In genomic region chr13:83744110-83744752, GRCm38 (mm10) we compare ENCODE assay signal across 10 mouse cellular contexts.
A peak's percentile ranks its signal among the peaks of the same experiment; 100 is the strongest.
DNase-seq lines count a peak whose midpoint lies in the region; ATAC-seq lines count a peak whose summit lies in the region.
"Had no signal": no experiment of that assay in that cellular context is flagged by ENCODE, and none has a peak within 500 bp of the region (broad histone marks: within the 10 kb centered on the region; RNA-seq: fewer than 3 reads in every experiment).

No protein-coding gene starts in this region.

- DNase-seq in kidney, adult 11 months: no peak
- peak; percentile 17 for DNase-seq in embryo, embryonic 11 days
- peak; percentile 37 for DNase-seq in hindbrain, embryonic 11.5 days (ENCODE audit: low spot score)
- no peak for DNase-seq in T-cell, adult 2 months (ENCODE audit: low spot score)
- DNase-seq in gastrocnemius, adult 8-10 months (ENCODE audit: low spot score in 2 of 2): no peak
- DNase-seq in left cerebral cortex, adult 11 months (ENCODE audit: low spot score): no peak
- DNase-seq: liver, embryonic 13.5 days had no signal

- no peak for ATAC-seq in kidney, embryonic 16.5 days (ENCODE audit: low FRiP score, low TSS enrichment)
- 0 out of 2 replicates have a peak, but pooled peaks have one; percentile 4 for ATAC-seq in hindbrain, embryonic 11.5 days (ENCODE audit: low FRiP score)
- no peak; the same call in 1 of the 2 replicates for ATAC-seq in neural tube, embryonic 13.5 days (ENCODE audit: low read depth)

- peak overlapping the region; percentile 70 for H3K4me2 ChIP-seq in kidney, embryonic 16.5 days (replicated peaks; ENCODE audit: low read depth, low read length)
- H3K4me2 ChIP-seq in hindbrain, embryonic 11.5 days (replicated peaks; ENCODE audit: low read depth, low read length): peak overlapping the region; percentile 51
- peak overlapping the region; percentile 71 for H3K4me2 ChIP-seq in neural tube, embryonic 13.5 days

- 0 out of 2 replicates have a peak, but pooled peaks cover 6% of the 10 kb centered on the region for H3K4me1 ChIP-seq in kidney, embryonic 16.5 days (ENCODE audit: insufficient read depth, low read length)
- no peaks in the 10 kb centered on the region for H3K4me1 ChIP-seq in hindbrain, embryonic 11.5 days (replicated peaks; ENCODE audit: control insufficient read depth, insufficient read depth, low read length)
- H3K4me1 ChIP-seq in neural tube, embryonic 13.5 days (replicated peaks): peaks cover 39% of the 10 kb centered on the region
- H3K4me1 ChIP-seq: liver, embryonic 13.5 days had no signal

- H3K9me3 ChIP-seq in kidney, embryonic 16.5 days (ENCODE audit: low read length): no peaks in the 10 kb centered on the region
- no peaks in the 10 kb centered on the region for H3K9me3 ChIP-seq in hindbrain, embryonic 11.5 days (ENCODE audit: control insufficient read depth, low read length)
- no peaks in the 10 kb centered on the region for H3K9me3 ChIP-seq in neural tube, embryonic 13.5 days
- H3K9me3 ChIP-seq: liver, embryonic 13.5 days had no signal

- H3K27me3 ChIP-seq in kidney, embryonic 16.5 days (ENCODE audit: insufficient read depth, low read length): peaks cover 50% of the 10 kb centered on the region
- no peaks in the 10 kb centered on the region for H3K27me3 ChIP-seq in hindbrain, embryonic 11.5 days (ENCODE audit: control insufficient read depth, insufficient read depth, low read length)
- H3K27me3 ChIP-seq in neural tube, embryonic 13.5 days: no peaks in the 10 kb centered on the region

- no peak overlapping the region for H3K9ac ChIP-seq in kidney, embryonic 16.5 days (replicated peaks; ENCODE audit: low read length)
- H3K9ac ChIP-seq in hindbrain, embryonic 11.5 days (ENCODE audit: low read depth, low read length): peak overlapping the region; percentile 61; the same call in 1 of the 2 replicates
- peak overlapping the region; percentile 82 for H3K9ac ChIP-seq in neural tube, embryonic 13.5 days
- H3K9ac ChIP-seq: liver, embryonic 13.5 days had no signal

- H3K36me3 ChIP-seq in kidney, embryonic 16.5 days (ENCODE audit: insufficient read depth, low read length): no peaks in the 10 kb centered on the region
- no peaks in the 10 kb centered on the region for H3K36me3 ChIP-seq in hindbrain, embryonic 11.5 days (ENCODE audit: control insufficient read depth, insufficient read depth, low read length)
- H3K36me3 ChIP-seq in neural tube, embryonic 13.5 days: no peaks in the 10 kb centered on the region
- H3K36me3 ChIP-seq: liver, embryonic 13.5 days had no signal

- 52% methylated on average over 8 of the region's 8 CpGs for WGBS in kidney, embryonic 16.5 days
- WGBS in hindbrain, embryonic 11.5 days: 17% methylated on average over 8 of the region's 8 CpGs
- 16% methylated on average over 8 of the region's 8 CpGs for WGBS in neural tube, embryonic 13.5 days

- peak overlapping the region; percentile 50; the same call in 1 of the 2 replicates for H3K27ac ChIP-seq in kidney, embryonic 16.5 days (ENCODE audit: low read length)
- peak overlapping the region; percentile 94 for H3K27ac ChIP-seq in hindbrain, embryonic 11.5 days (ENCODE audit: low read depth, low read length)
- peak overlapping the region; percentile 97 for H3K27ac ChIP-seq in neural tube, embryonic 13.5 days (replicated peaks)
- H3K27ac ChIP-seq: heart, adult 2 months; liver, embryonic 13.5 days had no signal

- peak overlapping the region; percentile 50 for H3K4me3 ChIP-seq in kidney, embryonic 16.5 days (ENCODE audit: low read length)
- no peak overlapping the region for H3K4me3 ChIP-seq in hindbrain, embryonic 11.5 days (ENCODE audit: low read depth, low read length)
- H3K4me3 ChIP-seq in neural tube, embryonic 13.5 days: peak overlapping the region; percentile 44

Comparison
In these comparisons a context has a peak if more than half of its experiments do, and no peak if none do; other contexts are left out.
1. DNase-seq: peak in embryo, embryonic 11 days (single experiment) and hindbrain, embryonic 11.5 days (single experiment); none in kidney, adult 11 months (single experiment), T-cell, adult 2 months (single experiment), gastrocnemius, adult 8-10 months (0 of 2) and left cerebral cortex, adult 11 months (single experiment).
2. Peak in every context shown above with its lines, with median percentiles within 50 percentile points of each other: H3K27ac ChIP-seq and H3K4me2 ChIP-seq.